Comparison of ENCODE assay signal across 11 mouse cellular contexts in genomic region chr13:99609151-99610146, GRCm38 (mm10).
DNase-seq lines count a peak whose midpoint lies in the region; ATAC-seq and TF ChIP-seq lines count a peak whose summit lies in the region.
"Had no signal": no experiment of that assay in that cellular context is flagged by ENCODE, and none has a peak within 500 bp of the region (broad histone marks: within the 10 kb centered on the region; RNA-seq: fewer than 3 reads in every experiment).

No protein-coding gene starts in this region.

- no peak overlapping the region for H3K4me3 ChIP-seq in layer of hippocampus, adult 2 months
- no peak overlapping the region for H3K4me3 ChIP-seq in forebrain, embryonic 16.5 days (replicated peaks; ENCODE audit: low read length)
- no peak overlapping the region for H3K4me3 ChIP-seq in midbrain, embryonic 12.5 days
- H3K4me3 ChIP-seq: stomach, embryonic 15.5 days had no signal

- H3K9ac ChIP-seq in forebrain, embryonic 16.5 days (replicated peaks; ENCODE audit: low read depth, low read length): no peak overlapping the region
- H3K9ac ChIP-seq in midbrain, embryonic 12.5 days (replicated peaks): no peak overlapping the region
- H3K9ac ChIP-seq: liver, embryonic 14.5 days; stomach, embryonic 15.5 days had no signal

- TF ChIP-seq CTCF in layer of hippocampus, adult 2 months (conservative IDR thresholded peaks at IDR 0.05): no peak

- WGBS in forebrain, embryonic 16.5 days: 17% methylated on average over 9 of the region's 9 CpGs
- WGBS in midbrain, embryonic 12.5 days: 17% methylated on average over 9 of the region's 9 CpGs

- ATAC-seq in forebrain, embryonic 16.5 days: peak; percentile 49; the same call in 1 of the 2 replicates
- ATAC-seq in midbrain, embryonic 12.5 days (ENCODE audit: low FRiP score, low read depth): peak; percentile 73
- ATAC-seq in megakaryocyte, adult 5-6 weeks (ENCODE audit: poor library complexity, severe bottlenecking): no peak
- ATAC-seq: CD4-positive, CD25-positive, alpha-beta regulatory T cell, adult 4 months had no signal

- DNase-seq in layer of hippocampus, adult 2 months (ENCODE audit: low spot score in 2 of 2): no peak
- DNase-seq in layer of hippocampus, adult 8-10 months (ENCODE audit: low spot score in 2 of 2): no peak
- no peak for DNase-seq in spleen, adult 18-20 months
- DNase-seq in kidney, adult 9 months: no peak
- no peak for DNase-seq in lung, postnatal 36 days

- peak overlapping the region; percentile 80 for H3K27ac ChIP-seq in layer of hippocampus, adult 2 months
- H3K27ac ChIP-seq in forebrain, embryonic 16.5 days (ENCODE audit: low read length): no peak overlapping the region
- H3K27ac ChIP-seq in midbrain, embryonic 12.5 days (replicated peaks): peak overlapping the region; percentile 67
- H3K27ac ChIP-seq: liver, embryonic 14.5 days; stomach, embryonic 15.5 days had no signal

- H3K27me3 ChIP-seq in forebrain, embryonic 16.5 days (replicated peaks; ENCODE audit: control insufficient read depth, insufficient read depth, low read length): no peaks in the 10 kb centered on the region
- H3K27me3 ChIP-seq in midbrain, embryonic 12.5 days: 0 out of 2 replicates have a peak, but pooled peaks cover 5% of the 10 kb centered on the region
- H3K27me3 ChIP-seq: stomach, embryonic 15.5 days had no signal

- peaks cover 6% of the 10 kb centered on the region; the same call in 1 of the 2 replicates for H3K4me1 ChIP-seq in forebrain, embryonic 16.5 days (replicated peaks; ENCODE audit: control insufficient read depth, insufficient read depth, low read length)
- H3K4me1 ChIP-seq in midbrain, embryonic 12.5 days: peaks cover 28% of the 10 kb centered on the region
- H3K4me1 ChIP-seq: stomach, embryonic 15.5 days had no signal

- H3K9me3 ChIP-seq in forebrain, embryonic 16.5 days (ENCODE audit: control insufficient read depth, low read length): no peaks in the 10 kb centered on the region
- no peaks in the 10 kb centered on the region for H3K9me3 ChIP-seq in midbrain, embryonic 12.5 days
- H3K9me3 ChIP-seq: stomach, embryonic 15.5 days had no signal

- H3K4me2 ChIP-seq in forebrain, embryonic 16.5 days (ENCODE audit: low read length): no peak overlapping the region
- peak overlapping the region; percentile 31 for H3K4me2 ChIP-seq in midbrain, embryonic 12.5 days (replicated peaks)
- H3K4me2 ChIP-seq: stomach, embryonic 15.5 days had no signal

- no peaks in the 10 kb centered on the region for H3K36me3 ChIP-seq in forebrain, embryonic 16.5 days (ENCODE audit: control insufficient read depth, insufficient read depth)
- H3K36me3 ChIP-seq in midbrain, embryonic 12.5 days: no peaks in the 10 kb centered on the region
- H3K36me3 ChIP-seq: stomach, embryonic 15.5 days had no signal
